Mouse (Mus musculus): ENCODE results near the gene Gm26741. TPM values are rescaled to one million over a fixed set of nuclear protein-coding genes. Genes with fewer than 3 reads are reported as not detected.
A peak's percentile ranks its signal among the peaks of the same experiment; 100 is the strongest.
"Not testable (repeated sequence)": the region's sequence is repeated elsewhere in the genome, so short reads cannot be mapped to it uniquely, and the experiment has no call there.

The Gm26741 gene
- total RNA-seq (2014; fragmentation: Nextera tagmentation) = not detected in 2 replicates
- not detected in 2 replicates for total RNA-seq (2017)

DNA sequence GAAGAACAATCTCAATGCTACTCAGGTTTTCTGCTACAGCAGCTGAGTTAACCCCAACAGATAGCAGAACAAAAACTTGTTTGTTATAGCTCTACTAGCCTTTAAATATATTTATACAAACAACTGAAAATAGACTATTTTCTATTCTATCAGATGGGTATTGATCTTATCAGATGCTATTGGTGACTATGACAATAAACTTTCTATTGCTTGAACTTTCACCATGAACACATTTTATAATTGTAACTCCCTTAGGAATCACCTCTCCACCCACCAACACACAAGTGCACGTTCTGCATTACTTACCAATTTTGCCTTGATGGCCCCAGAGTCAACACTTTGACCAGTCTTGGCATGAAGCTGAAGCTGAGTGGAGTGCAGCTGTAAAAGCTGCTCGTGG, at the start of gene Gm26741:
Gm26741 (plus strand) TSS at position 301 of the 400 bp plus-strand sequence.
- ATAC-seq (replicated peaks; ENCODE audit: low FRiP score, low TSS enrichment, poor library complexity, severe bottlenecking) = no peak

DNA sequence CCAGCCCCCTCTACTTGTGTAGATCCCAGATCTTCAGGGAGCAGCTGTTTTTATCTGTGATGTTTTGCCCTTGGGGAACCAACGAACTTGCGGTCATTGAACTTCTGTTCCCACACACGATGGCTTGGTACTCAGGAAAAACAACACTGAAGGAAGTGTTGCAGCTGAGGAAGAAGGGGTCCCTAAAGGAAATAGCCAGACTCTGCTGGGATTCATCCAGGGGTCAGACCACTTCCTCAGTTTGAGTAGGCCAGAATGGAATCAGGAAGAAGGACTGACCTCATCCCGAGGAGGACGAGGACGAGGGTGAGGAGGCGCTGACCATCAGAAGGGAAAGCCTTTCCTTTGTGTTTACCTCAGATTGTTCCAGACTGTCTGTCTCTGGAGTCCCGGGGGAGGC, 49.4 kb upstream of the Gm26741 start:
- no peak for ATAC-seq (replicated peaks; ENCODE audit: low FRiP score, low TSS enrichment, poor library complexity, severe bottlenecking)

DNA sequence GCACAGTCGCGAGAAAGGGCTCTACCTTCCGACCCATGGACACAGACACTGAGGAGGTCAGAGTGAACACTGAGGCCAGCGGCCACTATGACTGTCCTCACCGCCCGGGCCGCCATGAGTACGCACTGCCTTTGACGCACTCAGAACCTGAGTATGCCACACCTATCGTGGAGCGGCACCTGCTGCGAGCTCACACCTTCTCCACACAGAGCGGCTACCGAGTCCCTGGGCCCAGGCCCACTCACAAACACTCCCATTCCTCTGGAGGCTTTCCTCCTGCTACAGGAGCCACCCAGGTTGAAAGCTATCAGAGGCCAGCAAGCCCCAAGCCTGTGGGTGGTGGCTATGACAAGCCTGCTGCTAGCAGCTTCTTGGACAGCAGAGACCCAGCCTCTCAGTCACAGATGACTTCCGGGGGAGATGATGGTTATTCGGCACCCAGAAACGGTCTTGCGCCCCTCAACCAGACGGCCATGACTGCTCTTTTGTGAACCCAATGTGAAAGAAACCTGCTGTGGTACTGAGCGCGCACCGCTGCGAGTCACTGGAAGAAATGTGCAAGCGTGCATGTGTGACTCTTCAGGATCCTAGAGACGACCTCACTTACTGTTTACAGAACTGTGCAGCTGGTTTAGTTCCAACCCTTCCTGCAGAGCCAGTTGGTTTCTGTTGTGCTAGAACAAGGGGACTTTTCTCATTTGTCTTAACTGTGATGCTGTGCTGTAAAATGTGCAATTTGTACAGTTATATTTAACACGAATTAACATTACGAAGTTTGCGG, 38.9 kb upstream of the Gm26741 start:
- ATAC-seq (replicated peaks; ENCODE audit: low FRiP score, low TSS enrichment, poor library complexity, severe bottlenecking) = no peak

DNA sequence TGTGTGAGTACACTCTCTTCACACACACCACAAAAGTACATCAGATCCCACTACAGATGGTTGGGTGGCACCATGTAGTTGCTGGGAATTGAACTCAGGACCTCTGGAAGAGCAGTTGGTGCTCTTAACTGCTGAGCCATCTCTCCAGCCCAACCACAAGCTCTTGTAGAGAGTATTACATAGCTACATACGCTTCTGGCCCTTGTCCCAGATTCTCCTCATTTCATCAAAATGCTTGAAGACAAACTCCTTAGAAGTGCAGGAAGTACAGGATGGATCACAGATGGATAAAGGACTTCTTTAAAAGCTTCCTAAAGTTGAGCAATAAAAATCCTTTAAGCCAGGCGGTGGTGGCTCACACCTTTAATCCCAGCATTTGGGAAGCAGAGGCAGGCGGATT, 36.6 kb upstream of the Gm26741 start:
- no peak for ATAC-seq (replicated peaks; ENCODE audit: low FRiP score, low TSS enrichment, poor library complexity, severe bottlenecking)

DNA sequence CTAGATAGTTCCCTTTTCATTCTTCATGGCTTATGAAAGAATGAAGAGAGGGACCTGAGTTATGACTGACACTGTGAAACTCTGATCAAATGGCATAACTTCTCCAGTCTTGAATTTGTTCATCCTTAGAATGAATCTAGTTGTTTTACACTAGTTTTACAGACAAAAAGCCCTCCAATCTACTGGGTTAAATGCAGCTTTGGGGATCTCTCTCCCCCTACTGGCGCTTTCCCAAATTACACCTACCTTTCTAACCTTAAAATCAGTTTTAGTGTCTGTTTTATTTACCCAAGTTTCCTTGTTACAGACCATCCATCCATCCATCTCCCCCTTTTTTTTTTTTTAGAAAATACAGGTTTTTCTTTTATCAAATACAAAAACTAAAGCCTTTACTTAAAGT, 27.6 kb upstream of the Gm26741 start:
- no peak for ATAC-seq (replicated peaks; ENCODE audit: low FRiP score, low TSS enrichment, poor library complexity, severe bottlenecking)

DNA sequence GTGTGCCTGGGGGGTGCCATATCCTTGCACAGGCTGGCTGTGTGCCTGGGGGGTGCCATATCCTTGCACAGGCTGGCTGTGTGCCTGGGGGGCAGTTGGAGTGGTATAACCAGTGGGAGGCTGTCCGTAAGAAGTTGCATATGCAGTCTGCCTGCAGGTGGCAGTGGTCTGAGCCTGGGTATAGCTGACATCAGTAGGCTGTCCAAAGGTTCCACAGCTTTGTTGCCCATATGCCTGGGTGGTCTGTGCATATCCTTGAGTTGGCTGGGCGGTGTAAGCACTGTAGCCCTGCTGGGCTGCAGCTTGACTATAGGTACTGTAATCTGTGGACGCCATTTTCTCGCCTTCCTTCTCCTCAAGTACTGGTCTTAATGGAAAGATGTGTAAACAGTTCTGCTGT, 15.2 kb upstream of the Gm26741 start:
- ATAC-seq (replicated peaks; ENCODE audit: low FRiP score, low TSS enrichment, poor library complexity, severe bottlenecking) = not testable (repeated sequence)

DNA sequence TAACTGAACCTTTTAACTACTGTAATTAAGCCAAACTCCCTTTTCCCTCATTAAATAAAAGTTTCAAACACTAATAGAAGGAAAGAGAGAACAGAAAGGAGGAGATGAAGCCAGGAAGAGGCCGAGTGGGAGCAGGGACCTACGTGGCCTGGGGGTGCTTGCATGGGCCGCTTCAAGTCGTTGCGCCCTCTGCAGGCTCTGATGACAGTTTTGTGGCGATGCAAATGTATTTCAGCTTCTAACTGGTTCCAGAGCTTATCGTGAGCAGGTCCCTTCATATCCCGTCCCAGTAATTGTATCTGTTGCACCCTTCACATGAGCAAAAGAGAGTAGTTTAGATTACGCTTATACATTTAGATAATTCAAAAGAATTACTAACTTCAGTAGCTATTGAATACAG, 5.4 kb upstream of the Gm26741 start:
- no peak for ATAC-seq (replicated peaks; ENCODE audit: low FRiP score, low TSS enrichment, poor library complexity, severe bottlenecking)

DNA sequence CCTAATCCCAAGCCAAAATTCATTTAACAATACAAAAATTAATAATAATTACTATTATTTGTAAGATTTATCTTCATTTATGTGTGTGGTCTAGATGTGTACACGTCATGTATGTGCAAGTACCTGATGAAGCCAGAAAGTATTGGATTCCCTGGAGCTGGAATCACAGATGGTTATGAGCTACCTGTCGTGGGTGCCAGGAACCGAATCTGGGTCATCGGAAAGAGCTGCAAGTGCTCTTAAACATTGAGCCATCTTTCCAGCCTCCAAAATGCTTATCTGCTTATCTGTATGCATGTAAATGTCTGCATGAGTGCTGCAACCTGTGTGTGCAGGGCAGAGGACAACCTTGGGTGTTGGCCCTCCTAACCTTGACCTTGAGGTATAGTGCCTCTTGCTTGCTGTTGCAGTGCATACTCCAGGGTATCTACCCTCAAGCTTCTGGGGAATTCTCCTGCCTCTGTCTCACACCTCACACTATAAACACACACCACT, 1.7 kb downstream of the Gm26741 start:
- no peak for ATAC-seq (replicated peaks; ENCODE audit: low FRiP score, low TSS enrichment, poor library complexity, severe bottlenecking)

DNA sequence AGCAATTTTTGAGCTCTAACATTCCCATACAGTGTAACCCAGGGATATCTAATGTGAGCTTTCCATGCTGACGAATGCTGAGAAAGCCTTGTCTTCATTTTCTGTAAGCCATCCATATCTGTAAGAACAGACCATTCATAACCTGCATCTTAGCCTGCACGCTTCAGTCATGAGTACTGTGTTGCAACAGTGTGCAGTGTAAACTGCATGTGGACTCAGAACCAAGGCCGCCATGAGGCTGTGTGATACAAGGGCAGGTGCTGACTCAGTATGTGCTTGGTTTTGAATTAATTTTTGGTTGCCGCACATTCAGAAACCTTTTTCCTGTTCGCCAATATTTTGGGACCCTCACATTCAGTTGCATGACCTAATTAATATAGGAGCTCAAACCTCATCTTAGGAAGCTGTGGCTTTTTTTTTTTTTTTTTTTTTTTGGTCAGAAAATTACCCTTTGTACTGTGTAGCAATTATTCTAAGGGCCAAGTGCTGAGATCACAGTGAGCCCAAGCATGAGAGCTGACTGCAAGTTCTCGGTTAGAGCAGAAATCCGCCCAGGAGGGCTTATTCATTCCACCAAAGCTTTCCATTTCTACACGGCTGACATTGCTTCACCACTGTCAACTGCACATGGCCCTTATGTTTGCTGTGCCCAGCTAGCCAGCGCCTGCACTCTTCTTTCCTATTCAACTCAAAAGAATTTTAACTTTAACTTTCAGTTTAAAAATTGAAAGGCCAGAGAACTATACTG, 2.5 kb downstream of the Gm26741 start:
- no peak for ATAC-seq (replicated peaks; ENCODE audit: low FRiP score, low TSS enrichment, poor library complexity, severe bottlenecking)

DNA sequence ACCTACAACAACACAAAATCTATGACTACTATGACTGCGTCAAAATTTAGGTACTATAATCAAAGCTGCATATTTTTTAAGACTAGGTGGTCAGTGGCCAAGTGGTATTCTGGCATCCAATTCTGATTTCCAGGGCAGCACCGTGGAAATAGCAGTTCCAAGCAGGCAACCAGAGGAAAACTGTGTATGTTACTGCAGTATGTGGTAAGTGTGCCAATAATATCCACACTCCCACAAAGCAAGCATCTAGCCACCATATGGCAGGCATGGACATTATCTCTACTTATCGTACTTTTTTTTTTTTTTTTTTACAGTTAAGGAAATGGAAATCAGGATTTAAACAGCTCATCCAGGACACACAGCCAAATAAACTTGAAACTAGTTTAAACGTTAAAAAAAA, 9.8 kb downstream of the Gm26741 start:
- no peak for ATAC-seq (replicated peaks; ENCODE audit: low FRiP score, low TSS enrichment, poor library complexity, severe bottlenecking)

DNA sequence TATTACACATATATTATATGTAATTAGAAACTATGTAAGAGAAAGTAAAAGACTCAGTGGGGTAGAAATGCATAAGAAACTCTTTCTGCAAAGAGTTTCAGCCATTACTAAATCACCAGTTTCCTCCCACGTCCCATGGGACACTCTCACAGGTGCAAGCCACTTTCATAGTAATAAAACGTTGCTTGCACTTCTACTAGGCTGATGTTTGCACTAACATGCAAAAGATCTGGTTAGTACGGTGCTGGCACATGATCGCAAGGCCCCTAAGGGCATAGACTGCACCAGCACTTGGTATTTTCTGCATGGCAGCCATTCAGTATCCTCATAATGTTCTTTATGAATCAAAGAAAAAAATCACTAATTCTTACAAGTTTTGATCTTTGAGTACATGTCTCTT, 15.3 kb downstream of the Gm26741 start:
- ATAC-seq (replicated peaks; ENCODE audit: low FRiP score, low TSS enrichment, poor library complexity, severe bottlenecking) = no peak

DNA sequence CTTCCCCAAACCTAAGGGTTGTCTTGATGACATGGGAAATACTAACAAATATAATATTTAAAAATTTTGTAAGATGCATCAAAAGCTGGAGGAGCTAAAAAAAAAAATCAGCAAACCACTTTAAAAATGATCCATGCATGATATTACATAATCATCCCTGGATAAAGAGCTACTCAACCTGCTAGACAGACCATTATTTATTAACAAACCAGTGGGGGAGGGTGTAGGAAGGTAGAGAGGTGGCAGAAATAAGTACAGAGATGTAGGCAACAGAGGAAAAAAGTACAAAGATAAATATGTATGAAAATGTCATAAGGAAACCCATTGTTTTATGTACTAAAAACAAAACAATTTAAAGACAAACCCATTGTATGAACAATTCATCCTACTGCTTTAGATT, 16.1 kb downstream of the Gm26741 start:
- no peak for ATAC-seq (replicated peaks; ENCODE audit: low FRiP score, low TSS enrichment, poor library complexity, severe bottlenecking)

DNA sequence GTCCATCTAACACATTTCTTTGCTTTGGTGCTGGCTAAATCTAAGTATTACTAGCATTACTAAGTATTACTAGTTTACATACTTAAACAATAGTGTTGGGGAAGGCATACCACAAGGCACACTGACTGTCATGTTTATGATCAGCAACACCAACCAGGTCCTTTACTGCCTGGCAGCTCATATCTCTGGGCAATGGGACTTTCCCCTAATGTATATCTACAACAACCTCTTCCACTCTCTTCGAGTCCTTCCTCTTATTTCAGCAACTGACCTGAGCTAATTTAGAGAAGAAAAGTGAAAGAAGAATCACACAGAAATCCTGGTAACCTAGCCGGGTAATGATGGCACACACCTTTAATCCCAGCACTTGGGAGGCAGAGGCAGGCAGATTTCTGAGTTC, 17.9 kb downstream of the Gm26741 start:
- no peak for ATAC-seq (replicated peaks; ENCODE audit: low FRiP score, low TSS enrichment, poor library complexity, severe bottlenecking)

DNA sequence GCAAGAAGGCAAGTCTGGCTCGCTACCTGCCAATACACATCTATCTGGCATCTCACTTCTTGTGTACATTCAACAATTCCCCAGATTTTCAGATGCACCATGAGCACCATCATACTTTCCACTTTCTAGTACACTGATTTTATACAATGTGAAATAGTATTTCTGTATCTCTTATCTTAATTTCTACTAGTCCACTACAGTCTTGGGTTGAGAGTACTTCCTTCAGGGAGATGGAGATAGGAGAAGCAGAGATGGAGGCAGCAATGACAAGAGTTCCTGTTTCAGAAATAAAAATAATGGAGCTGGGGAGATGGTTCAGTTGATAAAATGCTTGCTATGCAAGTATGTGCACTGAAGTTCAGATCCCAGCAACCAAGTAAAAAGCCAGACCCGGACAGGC, 19.2 kb downstream of the Gm26741 start:
- no peak for ATAC-seq (replicated peaks; ENCODE audit: low FRiP score, low TSS enrichment, poor library complexity, severe bottlenecking)

DNA sequence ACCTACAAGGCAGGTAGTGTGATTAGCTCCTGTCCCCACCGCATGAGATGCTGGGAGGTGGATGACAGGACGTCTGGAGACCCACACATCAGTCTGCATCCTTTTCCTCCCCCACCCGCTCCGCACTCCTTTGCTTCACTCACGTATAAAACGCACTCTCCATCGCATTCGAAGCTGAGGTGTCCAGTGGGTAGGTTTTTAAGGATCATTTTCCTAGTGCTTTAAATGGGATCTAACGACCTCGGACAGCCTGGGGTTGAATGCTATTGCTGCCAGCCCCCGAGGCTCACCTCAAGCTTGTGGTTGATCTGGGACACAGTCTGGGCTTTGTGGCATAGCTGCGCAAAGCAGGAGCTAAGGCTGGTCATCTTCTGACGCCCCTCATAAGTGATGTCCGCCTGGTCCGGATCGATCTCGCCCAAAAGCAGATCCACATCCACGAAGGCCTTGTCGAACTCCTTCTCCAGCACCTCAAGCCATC, 22.8 kb downstream of the Gm26741 start:
- ATAC-seq (replicated peaks; ENCODE audit: low FRiP score, low TSS enrichment, poor library complexity, severe bottlenecking) = peak; percentile 7; the same call in 1 of the 2 replicates

DNA sequence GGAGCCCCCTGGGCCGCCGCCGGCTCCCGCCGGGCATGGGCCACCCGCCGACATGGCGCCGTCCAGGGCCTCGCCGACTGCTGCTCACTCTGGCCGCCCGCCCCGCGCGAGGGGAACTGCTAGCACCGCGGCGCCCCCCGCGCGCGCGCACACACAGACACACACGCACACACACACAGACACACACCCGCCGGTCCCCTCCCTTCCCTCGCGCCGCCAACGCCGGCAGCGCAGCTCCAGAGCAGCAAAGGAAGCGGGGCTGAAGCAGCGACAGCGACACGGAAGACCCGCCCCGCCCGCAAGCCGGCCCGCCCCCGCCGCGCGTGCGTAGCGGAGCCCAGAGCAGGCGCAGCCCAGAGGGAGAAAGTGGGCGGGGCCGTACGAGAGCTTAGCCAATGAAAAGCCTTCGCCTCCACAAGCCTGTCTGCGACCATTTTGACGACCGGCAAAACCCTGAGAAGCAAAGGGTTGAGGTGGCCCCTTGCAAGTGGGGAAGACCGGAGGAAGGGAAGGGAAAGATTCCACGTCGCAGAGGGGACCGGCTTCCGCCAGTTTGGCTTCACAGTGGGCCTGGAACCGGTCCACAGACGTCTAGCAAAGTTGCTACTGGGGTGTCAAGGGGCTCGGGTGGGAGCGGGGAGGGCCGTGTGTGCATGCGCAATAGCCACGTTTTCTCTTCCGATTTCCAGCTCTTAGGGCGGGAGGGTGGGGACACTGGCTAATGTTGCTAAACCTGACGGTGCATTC, 23.5 kb downstream of the Gm26741 start, which contains the start of gene Gopc:
Gopc (minus strand) TSS at position 280 of the 747 bp plus-strand sequence.
- ATAC-seq (replicated peaks; ENCODE audit: low FRiP score, low TSS enrichment, poor library complexity, severe bottlenecking) = peak; percentile 94

DNA sequence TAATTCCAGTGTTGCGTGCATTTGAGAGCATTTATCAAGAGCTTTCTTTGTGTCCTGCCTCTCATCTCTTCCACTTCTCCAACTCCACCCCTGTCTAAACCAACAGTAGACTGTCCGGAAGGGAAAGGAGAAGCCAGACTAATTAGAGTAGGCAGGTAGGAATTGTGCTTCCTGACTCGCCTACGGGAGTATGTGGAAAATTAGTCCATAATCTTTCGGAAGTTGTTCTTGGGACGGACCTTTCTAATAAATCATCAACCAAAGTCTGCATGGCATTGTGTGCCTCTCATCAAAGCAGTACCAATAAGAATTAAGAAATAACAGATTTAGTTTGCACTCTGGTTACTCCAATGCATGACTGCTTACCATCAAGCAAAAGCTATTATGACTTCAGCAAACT, 24.5 kb downstream of the Gm26741 start:
- no peak for ATAC-seq (replicated peaks; ENCODE audit: low FRiP score, low TSS enrichment, poor library complexity, severe bottlenecking)

DNA sequence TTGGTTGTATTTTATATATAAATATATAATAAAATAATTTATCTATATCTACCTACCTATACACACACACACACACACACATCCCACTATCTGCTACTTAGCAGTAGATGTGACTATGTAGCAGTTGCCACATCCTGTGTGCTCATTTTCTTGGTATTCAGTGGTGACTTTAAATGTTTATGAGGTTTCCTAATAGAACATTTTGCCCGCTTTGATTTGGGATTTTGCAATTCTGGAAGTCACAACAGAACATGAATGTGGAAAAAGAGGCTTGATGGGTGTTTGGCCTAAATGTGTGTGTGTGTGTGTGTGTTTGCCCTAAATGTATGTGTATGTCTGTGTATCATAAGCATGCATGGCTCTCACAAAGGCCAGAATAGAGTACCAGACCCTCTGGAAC, 25.0 kb downstream of the Gm26741 start:
- no peak for ATAC-seq (replicated peaks; ENCODE audit: low FRiP score, low TSS enrichment, poor library complexity, severe bottlenecking)

DNA sequence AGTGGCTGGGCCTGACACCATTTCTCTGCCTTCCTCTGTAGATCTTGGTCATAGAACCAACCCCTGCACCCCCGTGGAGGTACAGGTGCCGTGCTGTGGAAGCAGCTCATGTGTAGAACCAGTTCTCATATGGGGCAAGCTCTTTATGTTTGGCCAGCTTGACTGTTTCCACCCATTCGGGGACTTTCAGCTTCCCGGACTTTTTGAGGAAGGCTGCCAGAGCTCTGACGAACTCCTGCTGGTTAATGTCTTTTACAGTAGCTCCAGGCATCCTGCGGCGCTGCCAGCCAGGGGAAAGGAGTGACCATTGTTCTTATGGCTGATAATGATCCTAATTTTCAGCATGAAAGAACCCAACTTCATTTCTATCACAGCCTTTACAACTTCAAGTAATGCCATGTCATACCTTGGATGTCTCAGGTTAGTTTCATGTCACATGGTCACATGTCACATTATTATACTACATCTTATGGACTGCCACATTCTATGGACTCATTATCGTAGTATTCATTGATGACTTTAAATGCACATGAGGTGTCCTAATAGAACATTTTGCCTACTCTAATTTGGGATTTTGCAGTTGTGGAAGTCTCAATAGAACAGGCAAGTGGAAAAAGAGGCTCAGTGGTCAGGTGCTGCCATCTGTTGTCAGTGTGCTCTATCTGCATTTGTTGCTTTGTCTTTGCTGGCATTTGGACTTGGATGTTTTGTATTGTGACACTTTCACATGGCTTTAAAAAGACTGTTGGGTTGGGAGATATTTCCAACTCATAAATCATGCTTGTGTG, 26.4 kb downstream of the Gm26741 start:
- no peak for ATAC-seq (replicated peaks; ENCODE audit: low FRiP score, low TSS enrichment, poor library complexity, severe bottlenecking)

All from megakaryocyte-erythroid progenitor cell, adult 5-6 weeks (primary cell).